Mouse (Mus musculus) left cerebral cortex, adult 9 months (tissue): ENCODE data around the gene Homer2.

Experiments
- DNase-seq, 2 experiments: peaks; one replicate each; pipeline ENCODE4 v3.0.0; 2022; ENCODE audit warnings: low spot score in 2 of 2

Homer2 gene

DNA sequence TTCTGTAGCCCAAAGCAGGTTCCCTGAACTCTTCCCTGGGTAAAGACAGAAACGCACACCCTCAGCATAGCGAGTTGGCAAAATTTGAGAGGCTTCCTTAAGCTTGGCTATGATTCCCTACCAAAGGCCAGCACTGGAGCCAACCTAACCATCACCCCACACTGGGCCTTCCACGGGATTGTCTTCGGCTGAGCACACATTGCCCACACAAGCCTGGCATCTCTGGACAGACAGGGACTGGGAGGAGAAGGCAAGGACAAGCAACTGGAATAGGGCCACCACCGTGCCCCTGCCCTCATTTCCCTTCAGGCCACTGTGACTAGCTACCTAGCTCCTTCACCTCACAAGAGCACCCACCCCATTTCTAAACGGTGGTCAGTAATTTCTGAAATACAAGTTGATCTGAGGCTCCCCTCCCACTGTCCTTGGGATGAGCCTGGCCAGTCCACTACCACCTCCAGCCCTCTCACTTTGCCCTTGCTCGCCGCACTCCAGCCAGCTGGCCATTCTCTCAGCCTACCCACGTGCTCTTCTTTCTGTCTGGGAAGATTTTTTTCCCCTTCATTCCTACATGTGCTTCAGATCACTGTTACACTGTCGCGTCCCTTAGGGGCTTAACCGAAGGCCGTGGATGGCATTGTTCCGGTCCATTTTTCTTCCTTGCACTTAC, at the start of gene Homer2:
Gene Homer2, minus strand, starts transcription at position 57 of the 670 bp plus-strand sequence.
- DNase-seq, result no peak

DNA sequence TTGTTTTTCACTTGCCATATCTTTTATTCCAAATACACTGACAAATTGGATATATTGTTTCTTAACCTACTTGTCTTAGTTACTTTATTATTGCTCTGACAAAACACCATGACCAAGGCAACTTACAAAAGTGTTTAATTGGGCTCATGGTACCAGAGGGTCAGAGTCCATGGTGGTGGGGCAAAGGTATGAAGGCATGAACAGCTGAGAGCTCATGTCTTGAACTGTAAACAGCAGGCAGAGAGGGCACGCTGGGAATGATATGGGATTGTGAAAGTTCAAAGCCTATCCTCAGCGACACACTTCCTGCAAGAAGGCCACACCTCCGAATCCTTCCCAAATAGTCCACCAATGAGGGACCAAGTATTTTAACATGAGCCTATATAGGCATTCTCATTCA, 40.6 kb upstream of the Homer2 start:
- no peak for DNase-seq

DNA sequence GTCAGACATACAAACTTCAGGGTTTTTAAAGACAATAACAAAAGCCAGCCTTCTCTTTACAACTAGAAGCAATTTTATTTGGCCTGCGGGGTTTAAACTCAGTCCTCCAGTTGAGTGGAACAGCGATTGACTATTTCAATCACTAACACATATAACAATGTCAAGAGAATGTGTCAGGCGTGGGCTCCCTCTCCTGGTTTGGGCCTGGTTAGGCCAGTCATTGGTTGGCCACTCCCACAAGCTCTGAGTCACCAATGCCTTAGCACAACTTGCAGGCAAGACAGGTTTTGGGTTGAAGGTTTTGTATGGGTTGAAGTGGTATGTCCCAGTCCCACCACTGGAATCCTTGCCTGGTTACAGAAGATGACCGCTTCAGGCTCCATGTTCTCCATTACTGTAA, 36.8 kb upstream of the Homer2 start:
- DNase-seq, result no peak

DNA sequence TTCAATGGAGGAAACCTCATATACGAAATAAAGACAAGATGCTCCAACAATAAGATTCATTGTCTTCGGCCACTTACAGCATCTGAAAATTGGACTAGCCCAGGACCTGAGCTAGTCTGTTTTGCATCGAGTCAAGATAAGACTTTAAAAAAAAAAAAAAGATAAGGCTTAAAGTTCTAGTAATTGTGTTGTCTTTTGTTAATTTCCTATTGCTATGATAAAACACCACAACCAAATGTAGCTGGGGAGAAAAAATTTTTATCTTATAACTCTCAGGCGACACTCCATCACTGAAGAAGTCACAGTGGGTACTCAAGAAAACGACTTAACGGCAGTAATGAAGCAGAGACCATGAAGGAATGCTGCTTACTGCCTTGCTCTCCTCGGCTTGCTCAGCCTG, 32.7 kb upstream of the Homer2 start:
- DNase-seq, result no peak

DNA sequence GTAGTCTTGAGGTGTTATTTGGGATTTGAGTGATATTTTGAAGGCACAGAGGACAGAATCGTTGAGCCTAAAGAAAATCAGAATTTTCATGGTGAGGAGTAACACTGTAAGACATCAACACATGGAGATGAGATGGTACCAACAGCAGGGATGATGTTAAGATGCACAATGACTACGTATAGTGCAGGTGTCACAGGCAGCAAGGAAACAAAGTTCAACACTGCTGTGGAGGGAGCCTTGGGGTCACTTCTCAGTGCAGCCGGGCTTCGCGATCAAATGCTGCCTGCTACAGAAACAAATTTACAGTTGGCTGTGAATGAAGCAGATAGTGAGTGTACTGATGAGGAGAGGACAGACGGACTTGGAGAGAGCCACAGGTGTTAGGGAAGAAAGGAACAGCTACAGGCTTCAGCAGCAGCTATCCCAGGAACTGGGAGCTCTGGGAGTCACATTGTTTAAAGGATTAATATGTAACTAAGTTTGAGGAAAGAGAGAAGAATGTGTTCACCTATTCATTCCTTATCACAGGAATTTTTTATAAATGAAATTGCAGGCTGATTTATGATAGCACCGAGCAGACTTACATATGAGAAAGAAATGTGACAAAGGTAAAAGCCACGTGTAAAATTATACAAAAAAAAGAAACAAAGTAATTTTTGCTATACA, 31.5 kb upstream of the Homer2 start:
- no peak for DNase-seq

DNA sequence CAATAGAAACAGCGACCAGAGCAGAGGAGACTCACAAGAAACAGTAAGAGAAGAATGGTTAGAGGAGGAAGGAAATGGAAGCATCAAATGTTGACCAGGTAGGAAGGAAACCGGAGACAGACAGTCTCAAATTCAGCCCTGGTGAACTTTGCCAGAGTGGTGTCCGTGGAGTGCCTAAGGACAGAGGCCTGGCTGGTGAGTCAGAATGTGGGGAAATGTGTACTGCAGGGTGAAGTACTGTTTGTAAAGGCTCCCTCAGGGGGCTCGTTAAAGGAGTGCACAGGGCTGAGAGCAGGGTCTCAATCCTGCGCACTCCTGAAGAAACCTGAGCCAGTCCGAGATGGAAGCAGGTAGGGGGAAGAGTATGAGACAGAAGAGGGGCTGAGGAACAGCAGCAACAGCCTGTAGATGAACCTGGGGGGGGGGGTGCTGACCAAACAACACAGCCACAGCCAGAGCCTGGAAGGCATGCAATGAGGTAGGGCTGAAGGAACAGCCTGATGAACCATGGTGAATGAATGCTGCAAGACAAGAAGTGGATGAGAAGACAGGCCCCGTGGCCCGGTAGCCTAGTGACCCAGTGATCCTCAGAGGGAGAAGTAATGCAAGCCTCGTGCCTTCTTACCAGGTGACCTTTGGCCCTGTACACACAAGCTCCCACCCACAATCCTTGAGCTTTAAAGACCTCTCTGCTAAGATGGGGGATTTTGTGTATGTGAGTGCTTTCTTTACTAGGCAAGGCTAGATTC, 28.1 kb upstream of the Homer2 start:
- DNase-seq, result no peak

DNA sequence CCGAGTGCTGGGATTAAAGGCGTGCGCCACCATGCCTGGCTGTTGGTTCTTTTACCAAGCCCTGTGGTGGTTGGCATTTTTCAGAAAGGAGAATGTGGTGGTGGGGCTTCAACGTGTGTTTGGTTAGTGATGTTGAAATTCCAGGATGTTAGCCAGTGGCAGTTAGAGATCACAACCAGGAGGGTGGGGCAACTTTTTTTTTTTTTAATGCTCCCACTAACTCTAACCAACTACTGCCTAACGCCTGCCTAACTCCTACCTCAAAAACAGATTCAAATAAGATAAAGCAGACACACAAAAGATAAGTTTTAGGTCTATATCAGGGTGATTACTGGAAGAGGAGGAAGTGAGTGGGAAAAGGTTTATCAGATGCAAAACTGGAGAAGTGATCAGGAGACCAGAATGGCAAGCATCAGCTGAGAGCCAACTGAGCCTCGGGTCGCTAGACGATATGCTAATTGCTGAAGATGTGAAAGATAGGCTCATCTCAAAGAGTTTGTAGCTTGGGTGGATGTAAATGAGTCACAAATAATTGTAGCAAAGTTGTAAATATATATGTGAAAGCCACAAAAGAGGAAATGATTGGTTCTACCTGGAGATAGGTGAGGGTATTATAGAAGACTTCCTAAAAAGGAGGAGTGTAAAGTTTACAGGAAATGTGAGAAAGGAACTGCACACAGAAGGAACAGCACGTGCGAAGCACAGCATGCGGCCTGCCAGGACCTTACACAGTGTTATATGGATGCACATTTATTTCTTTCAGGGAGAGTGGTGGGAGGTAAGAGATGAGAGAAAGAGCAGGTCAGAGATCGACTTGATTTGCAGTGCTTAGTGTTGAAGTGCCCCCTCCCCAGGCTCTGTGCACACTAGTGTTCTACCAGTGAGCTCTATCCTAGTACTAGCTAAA, 25.1 kb upstream of the Homer2 start:
- no peak for DNase-seq

DNA sequence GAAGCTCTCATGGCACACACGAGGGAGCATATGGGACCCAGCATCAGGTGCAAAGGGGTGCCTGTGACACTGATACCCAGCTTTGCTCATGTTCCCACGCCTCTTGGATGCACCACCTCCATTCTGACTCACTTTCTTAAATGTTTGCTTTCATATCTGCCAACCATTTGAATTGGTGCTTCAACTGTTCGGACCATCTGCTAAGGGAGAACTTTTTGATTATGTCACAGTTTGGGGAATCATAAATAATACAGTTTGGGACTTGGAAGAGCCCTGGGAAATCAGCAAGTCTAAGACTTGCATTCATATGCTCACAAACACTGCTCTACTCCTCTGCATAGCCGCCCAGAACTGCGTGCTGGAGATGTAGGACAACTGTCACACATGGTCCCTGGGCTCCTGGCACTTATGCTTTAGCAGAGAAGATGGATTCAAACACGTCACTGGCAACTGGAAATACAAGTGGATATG, 23.9 kb upstream of the Homer2 start:
- peak; percentile 22 to 76 for DNase-seq

DNA sequence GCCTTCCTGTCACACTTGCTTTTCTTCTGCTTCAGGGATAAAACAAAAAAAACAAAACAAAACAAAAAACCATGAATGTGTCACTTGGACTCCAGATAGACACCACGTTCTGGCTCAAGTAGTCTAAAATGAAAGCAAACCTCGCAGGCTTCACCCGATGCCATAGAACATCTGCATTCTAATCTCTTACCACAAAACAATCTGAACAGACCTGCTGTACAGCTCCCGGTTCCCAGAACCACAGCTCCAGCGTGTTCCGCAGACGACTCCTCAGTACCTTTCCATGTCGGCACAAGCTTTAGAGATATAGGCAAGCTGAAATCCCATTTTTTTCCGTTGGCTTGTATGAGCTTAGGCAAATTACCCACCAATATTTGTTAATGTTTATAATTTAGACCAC, 22.5 kb upstream of the Homer2 start:
- no peak for DNase-seq

DNA sequence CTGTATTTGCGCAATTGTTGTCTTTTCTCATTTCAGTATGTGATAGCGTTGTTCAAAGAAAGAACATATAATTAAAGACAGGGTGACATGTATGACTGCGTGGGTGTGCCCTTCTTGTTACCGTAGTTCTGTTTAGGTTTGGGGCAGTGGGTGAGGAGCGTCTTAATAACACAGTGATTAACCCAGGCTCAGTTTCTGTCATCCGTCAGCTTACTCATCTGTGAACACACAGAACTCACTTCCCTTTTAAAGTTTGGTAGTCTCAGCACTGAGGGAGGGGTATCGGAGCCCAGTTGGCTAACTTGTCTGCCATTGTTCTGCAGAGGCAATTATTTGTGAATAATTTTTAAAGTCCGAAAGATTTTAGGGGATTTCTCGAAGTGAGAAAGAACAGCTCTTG, 20.4 kb upstream of the Homer2 start:
- no peak for DNase-seq

DNA sequence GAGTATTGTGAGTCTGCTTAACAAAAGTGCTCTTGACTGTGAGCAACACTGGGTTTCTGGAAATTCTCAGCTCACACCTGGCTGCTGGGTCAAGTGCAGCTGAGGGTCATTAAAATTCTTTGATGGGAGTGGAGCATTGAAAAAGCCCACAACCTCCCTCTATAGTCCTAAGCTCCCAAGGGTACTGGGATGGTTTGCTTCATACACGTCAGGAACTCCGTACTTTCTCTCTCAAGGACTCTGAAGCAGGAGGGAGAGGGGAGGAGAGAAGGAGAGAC, 19.3 kb upstream of the Homer2 start:
- no peak for DNase-seq

DNA sequence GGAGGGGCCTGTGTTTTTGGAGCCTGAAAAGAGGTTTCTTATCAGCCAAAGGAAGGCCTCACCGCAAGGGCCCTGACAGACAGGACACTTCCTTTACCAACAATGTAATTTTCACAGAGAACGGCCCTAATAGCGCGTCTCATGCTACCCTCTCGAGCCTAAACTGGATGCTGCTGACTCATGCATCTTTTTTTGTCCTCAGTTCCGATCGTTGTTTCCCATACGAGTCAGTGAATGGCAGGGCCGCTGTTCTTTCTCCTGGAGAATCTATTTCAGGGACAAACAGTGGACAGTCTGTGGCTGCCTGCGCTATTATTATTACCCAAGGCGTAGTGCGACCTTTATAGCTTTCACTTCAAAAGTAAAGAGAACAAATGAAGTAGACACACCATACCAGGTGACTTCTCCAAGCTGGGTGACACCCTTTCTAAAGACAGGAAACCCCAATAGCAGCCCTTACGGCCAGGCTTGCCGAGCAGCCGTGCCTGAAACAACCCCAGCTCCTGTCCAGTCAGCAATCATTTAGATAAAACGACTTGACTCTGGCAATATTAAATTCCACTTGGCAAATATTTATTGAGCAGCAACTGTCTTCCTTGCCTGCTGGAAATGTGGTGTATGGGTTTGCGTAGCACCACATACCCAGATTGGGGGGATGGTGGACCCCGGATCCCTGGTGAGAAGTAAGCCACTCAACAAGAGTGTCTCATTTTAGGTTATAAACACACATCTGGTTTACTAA, 18.8 kb upstream of the Homer2 start:
- no peak for DNase-seq

DNA sequence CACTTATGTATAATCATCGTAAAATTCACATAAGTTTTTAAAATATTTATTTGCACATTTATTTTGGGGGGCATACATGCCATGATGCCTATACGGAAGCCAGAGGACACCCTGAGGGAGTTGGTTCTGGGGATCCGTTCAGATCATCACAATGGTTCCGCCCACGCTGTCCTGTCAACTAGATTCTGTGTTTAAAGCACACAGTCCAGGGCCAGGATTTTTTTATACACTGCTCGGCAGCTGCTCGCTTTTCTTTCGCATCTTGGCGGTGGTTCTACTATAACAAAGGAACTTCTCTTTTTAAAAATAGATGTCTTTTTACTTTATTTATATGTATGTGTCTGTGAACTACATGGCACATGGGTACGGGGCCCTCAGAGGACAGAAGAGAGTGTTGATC, 16.5 kb upstream of the Homer2 start:
- peak in 1 of 2 experiments; percentile 17 for DNase-seq

DNA sequence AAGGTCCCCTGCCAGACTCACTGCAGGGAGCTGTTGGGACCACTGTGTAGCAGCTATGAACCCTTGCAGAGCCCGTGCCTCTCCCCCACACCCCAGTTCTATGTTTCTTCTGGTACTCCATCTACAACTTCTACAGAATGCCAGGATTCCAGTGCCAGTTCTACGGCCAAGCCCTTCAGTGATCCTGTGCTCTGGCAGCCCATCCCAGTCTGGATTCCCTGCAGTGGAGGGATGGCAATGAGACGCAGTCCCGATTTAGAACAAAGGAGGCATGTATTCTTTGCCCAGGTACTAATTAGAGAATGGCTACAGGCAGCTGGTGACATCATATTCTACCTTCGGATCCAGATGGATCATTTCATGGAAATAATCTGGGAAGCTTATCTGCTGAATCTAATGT, 13.9 kb upstream of the Homer2 start:
- DNase-seq, result no peak

DNA sequence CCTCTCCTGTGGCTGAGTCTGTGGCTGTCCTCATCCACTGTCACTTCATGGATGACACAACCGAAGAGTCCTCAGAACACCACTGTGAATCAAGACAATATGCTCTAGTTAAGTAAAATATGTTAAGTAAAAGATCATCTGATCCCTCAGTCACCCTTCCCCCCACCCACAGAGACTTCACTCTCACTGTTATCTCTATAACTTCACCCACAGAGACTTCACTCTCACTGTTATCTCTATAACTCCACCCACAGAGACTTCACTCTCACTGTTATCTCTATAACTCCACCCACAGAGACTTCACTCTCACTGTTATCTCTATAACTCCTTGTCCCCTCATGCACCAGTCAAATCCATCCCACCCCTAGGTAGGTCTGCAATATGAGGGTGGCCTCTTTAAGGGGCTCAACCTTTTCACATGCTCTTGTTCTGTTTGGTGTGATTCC, 11.9 kb upstream of the Homer2 start:
- no peak for DNase-seq

DNA sequence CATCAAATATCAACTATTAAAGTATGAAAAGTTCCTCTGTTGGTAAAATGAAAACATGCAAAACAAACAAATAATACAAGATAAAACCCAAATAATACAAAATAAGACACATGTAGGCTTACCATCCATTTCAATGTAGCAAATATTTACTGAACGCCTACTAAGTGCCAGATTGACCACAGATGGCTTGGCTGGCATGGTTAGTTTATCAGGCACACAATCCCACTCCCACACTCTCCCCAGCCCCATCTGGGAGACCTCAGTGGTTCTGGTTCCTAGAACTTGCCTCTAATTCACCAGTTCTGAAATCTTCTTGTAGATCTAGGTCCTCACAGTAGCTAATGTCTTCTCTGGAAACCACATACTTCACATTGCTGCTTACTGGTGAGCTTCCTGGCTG, 11.3 kb upstream of the Homer2 start:
- DNase-seq, result no peak

DNA sequence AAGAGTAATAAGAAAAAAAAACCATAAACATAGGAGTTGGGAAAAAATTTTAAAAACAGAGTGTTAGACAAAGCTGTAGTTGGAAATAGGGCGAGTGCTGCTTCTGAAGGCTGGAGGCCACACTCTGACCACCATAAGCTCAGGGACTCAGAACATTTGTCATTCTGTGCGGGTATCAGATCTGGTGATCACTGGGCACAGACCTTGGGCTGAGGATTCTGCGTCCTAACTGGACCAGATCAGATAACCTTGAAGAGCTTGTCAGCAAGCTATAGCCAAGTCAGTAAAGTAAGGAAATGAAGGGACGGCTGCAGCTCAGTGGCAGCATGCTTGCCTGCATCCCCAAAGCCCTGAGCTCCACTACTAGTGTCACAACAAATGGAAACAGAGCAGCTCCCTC, 2.8 kb upstream of the Homer2 start:
- no peak for DNase-seq

DNA sequence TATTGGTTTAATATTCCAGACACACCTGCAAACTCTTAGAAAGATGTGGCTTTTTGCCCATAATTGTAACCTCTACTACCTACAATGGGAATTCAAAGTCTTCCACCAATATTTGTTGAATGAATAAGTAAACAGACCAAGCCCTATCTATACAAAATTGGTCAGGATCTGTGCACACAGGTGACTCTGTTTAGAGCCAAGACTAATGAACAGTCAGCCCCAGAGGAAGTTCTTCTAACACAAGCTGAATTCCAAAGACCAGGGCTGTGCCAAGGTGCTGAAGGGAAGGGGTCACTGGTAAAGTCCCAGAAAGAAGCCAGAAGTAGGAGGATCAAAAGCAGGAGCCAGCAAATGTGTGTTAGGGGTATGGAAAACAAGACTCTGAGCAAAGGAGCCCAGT, 838 bp upstream of the Homer2 start:
- no peak for DNase-seq

DNA sequence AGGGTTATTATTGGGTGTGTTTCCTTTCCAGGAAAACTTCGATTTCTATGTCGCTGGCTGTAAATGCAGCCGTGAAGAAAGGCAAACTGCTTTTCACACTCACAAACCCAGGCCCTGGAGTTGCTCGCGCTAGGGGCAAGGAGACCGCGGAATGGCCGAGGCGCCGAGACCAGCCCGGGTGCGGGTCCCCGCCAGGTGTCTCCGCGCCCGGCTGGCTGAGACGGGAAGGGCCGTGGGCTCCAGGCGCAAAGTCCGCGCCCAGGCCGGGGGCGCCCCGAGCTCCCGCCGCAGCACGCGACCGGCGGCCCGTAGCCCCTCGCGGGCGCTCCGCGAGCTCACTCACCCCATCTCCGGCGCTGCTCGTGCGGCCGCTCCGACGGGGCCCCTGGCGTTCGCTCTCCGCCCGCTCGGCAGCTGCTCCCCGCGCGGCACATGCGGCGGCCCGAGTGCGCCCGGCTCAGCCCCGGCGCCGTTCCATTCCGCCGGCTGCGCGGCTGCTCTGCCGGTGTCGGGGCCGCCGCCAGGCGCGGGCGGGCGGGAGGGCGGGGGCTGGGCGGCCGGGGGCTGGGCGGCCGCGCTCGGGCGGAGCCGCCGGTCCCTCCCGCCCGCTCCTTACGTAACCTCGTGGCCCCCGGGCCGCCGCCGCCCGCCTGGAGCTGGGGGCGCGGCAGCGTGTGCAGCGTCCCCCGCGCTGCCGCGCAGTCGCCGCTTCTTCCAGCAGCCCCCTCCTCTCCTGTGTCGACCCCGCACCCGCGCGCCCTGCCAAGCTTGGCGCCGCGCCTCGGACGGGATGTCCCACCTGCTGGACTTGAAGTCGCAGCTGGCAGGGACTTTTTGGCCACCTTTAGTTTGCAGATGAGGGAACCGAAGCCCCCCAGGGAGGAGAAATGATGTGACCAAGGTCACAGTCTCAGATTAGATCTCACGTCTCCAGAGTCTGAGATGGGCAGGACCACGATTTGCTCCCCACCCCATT, 623 bp downstream of the Homer2 start:
- DNase-seq, result no peak

DNA sequence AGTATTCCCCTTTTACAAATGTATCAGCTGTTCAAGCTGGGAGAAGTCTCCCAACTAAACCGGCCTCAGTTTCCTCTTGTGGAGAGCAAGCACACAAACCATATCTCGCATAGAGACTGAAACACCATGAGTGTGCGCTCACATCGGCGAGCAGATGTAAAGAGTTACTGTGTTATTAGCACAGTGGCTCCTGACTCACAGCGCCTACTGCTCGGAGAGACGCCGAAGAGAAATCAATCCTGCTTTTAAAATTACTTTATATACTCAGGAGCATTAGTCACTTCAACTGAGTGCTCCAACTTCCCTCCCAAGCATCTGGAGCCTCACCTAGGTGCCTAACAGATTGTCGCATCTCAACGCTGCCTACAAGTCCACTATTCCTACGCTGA, 1.3 kb downstream of the Homer2 start:
- peak; percentile 31 to 39 for DNase-seq
